Mouse (Mus musculus) central nervous system, embryonic 18 days (tissue): ENCODE results near the gene Fam120b. TPM values are rescaled to one million over a fixed set of nuclear protein-coding genes. Genes with fewer than 3 reads are reported as not detected.

Experiments used
- polyA plus RNA-seq: library from polyadenylated mRNA; depleted of rRNA; stranded (reverse); fragments of >200 nt; gene quantifications from 2 replicates; pipeline ENCODE4 v1.2.3, GENCODE M21; 2012; rRNA removed

Fam120b gene
- 27.2 and 27.4 TPM in 2 replicates for polyA plus RNA-seq

DNA sequence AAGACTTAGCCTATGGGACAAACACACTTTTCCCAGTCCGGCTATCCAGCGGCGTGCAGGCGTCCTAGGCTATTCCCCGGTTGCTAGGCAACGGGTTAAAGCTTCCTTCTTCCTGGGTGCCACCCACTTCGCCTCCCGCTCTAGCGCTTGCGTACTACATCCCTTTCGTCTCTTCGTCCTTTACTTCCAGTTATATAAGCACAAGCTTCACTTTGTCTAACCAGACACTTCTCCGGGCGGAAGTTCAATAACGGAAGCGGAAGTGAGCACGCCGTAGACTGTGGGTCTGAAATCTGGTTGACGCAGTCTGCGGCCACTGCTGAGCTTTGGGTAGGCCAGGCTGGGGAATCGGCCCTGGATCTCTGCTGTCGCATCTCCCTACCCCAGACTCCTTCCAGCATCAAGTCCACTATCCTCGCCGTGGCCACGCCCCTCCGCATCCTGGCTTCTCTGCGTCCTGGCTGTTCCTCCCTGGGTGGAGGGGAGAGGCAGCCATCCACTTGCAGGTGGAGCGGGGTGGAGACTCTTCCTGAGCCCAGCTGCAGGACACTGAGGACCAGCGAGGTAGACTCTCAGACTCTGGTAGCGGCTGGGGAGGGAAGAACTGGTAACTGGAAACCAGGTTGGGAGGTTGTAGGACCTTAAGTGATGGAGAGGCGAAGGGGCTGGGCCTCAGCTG is at the start of gene Fam120b:
Gene Fam120b, plus strand, starts transcription at position 206 of the 679 bp plus-strand sequence.

DNA sequence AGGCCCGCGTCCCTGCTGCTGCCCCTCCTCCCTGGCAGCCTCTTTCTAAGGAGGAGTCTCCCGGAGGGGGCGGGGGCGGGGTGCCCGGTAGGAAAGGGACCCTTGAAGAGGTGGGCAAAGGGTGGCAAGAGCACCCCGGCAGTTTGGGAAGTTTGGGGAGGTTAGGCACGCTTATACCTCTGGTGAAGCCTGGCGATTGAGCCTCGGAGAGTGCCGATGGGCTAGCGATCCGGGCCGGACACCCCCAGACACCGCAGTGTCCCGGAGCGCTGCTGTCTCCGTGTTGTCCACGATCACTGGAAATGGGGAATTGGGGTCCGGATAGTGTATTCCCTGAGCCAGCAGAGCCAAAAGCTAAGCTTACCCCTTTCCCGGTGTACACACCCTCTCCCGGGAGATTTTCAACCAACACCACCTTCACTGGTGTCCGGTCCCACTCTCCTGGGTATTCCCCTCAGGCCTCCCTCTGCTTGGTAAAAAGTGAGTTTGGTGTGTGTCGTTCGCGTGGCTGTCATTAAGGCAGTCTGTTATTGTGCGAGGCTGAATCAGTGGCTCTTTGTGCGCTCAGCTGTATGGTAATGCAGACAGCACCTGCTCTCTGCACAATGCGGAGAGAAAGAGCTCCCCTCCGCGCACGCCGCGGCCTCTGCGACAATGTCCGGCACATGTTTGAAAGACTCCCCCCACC is 19.4 kb upstream of the Fam120b start, which contains the start of gene Dll1:
Gene Dll1, minus strand, starts transcription at position 379 of the 688 bp plus-strand sequence.

Other genes with a start within 250 kb of the Fam120b start
- 26.8 and 28.3 TPM in 2 replicates for gene Dll1, start 19.3 kb upstream of the Fam120b start, polyA plus RNA-seq
- gene Psmb1, start 103.5 kb downstream of the Fam120b start, polyA plus RNA-seq = 182 and 191 TPM in 2 replicates
- gene Tbp, start 103.7 kb downstream of the Fam120b start, polyA plus RNA-seq = 70.5 and 71.9 TPM in 2 replicates
- 33.4 and 35.5 TPM in 2 replicates for gene Pdcd2, start 131.1 kb downstream of the Fam120b start, polyA plus RNA-seq
- 2.0 and 2.6 TPM in 2 replicates for gene Prdm9, start 168.2 kb downstream of the Fam120b start, polyA plus RNA-seq